Mouse (Mus musculus) testis, adult 2 months (tissue): ENCODE data around the gene Comt. TPM values are rescaled to one million over a fixed set of nuclear protein-coding genes. Genes with fewer than 3 reads are reported as not detected.

Source experiments
- H3K27ac ChIP-seq: fragments of 200-500 bp; 2 replicates; pipeline ENCODE4 v1.5.1; 2012; ENCODE audit warnings: low read depth, low read length; ENCODE audit not compliant: control insufficient read depth, insufficient read depth
- H3K27me3 ChIP-seq: fragments of 200-500 bp; 2 replicates; pipeline ENCODE4 v1.6.1; 2012; ENCODE audit warnings: mild to moderate bottlenecking, low read length, moderate library complexity; ENCODE audit not compliant: control insufficient read depth, insufficient read depth
- H3K36me3 ChIP-seq: fragments of 200-500 bp; 2 replicates; pipeline ENCODE4 v1.6.1; 2012; ENCODE audit warnings: mild to moderate bottlenecking, low read length; ENCODE audit not compliant: control insufficient read depth, insufficient read depth
- H3K4me1 ChIP-seq: fragments of 200-500 bp; 2 replicates; pipeline ENCODE4 v1.6.1; 2012; ENCODE audit warnings: low read length; ENCODE audit not compliant: control insufficient read depth, insufficient read depth
- H3K4me3 ChIP-seq: fragments of 200-500 bp; 2 replicates; pipeline ENCODE4 v1.5.1; 2012; ENCODE audit warnings: low read depth, mild to moderate bottlenecking, low read length, moderate library complexity, mixed read lengths; ENCODE audit not compliant: control insufficient read depth
- CTCF ChIP-seq: fragments of 200-500 bp; IDR thresholded peaks from 2 replicates; pipeline ENCODE4 v1.5.1; 2012; ENCODE audit warnings: low read depth, mild to moderate bottlenecking, inconsistent platforms, low read length, moderate library complexity; ENCODE audit not compliant: control insufficient read depth, insufficient read depth, insufficient replicate concordance
- POLR2A ChIP-seq: fragments of 200-500 bp; IDR thresholded peaks from 2 replicates; pipeline ENCODE4 v1.6.1; 2012; ENCODE audit warnings: low read depth, mild to moderate bottlenecking, inconsistent platforms, low read length, moderate library complexity; ENCODE audit not compliant: control insufficient read depth
- polyA plus RNA-seq: library from polyadenylated mRNA; depleted of rRNA; stranded (reverse); fragments of >200 nt; gene quantifications from 2 replicates; pipeline ENCODE4 v1.2.3, GENCODE M21; 2012

Comt gene
- polyA plus RNA-seq, 1 experiment = 12.2 TPM

- H3K4me1 ChIP-seq = peaks cover 3% of the 10 kb centered on the region
- H3K4me3 ChIP-seq = no peak overlapping the region
- no peak overlapping the region; the same call in 1 of the 2 replicates for H3K27ac ChIP-seq
- no peaks in the 10 kb centered on the region for H3K27me3 ChIP-seq
- H3K36me3 ChIP-seq = no peaks in the 10 kb centered on the region
- no peak for TF ChIP-seq POLR2A
- no peak for TF ChIP-seq CTCF
These were observed 18.7 kb downstream of the Comt start for GRCm38 (mm10) chr16:18407912-18408311.

- no peak overlapping the region for H3K4me3 ChIP-seq
- H3K36me3 ChIP-seq = no peaks in the 10 kb centered on the region
- H3K27me3 ChIP-seq = no peaks in the 10 kb centered on the region
- TF ChIP-seq POLR2A (no peak), CTCF (peak; percentile 66; the same call in 1 of the 2 replicates)
- H3K27ac ChIP-seq = no peak overlapping the region
- no peaks in the 10 kb centered on the region; the same call in 1 of the 2 replicates for H3K4me1 ChIP-seq
These were observed 20.4 kb downstream of the Comt start for GRCm38 (mm10) chr16:18406293-18406692.

DNA sequence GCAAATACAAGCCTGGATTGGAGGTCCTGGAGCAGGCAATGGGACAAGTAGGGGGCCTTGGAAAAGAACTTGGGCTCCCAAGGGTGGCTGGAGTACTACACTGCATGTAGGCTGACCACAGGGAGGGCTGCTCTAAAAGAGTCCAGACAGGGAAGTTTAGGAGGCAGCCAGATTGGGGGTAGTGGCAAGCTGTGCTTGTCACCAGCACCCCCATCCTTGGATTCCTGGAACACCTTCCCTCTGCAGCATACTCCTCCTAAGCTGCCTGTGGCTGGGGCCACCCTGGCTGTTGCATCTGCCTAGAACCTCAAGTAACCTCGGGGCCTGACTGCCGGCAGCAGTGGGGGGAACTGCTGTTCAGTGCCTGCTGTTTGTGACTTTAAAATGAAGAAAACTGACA lies 20.8 kb downstream of the Comt start:
- H3K36me3 ChIP-seq = no peaks in the 10 kb centered on the region
- peaks cover 3% of the 10 kb centered on the region for H3K4me1 ChIP-seq
- TF ChIP-seq POLR2A (no peak), CTCF (no peak)
- H3K27ac ChIP-seq = no peak overlapping the region
- H3K4me3 ChIP-seq = no peak overlapping the region
- no peaks in the 10 kb centered on the region for H3K27me3 ChIP-seq

GRCm38 (mm10) chr16:18405091-18405854 lies 21.4 kb downstream of the Comt start:
- Histone ChIP-seq H3K27me3 (no peaks in the 10 kb centered on the region), H3K4me1 (peaks cover 8% of the 10 kb centered on the region), H3K4me3 (no peak overlapping the region), H3K27ac (no peak overlapping the region), H3K36me3 (no peaks in the 10 kb centered on the region)
- no peak for TF ChIP-seq CTCF

- Histone ChIP-seq H3K27me3 (no peaks in the 10 kb centered on the region), H3K36me3 (no peaks in the 10 kb centered on the region), H3K27ac (no peak overlapping the region), H3K4me1 (peaks cover 8% of the 10 kb centered on the region), H3K4me3 (no peak overlapping the region)
- TF ChIP-seq POLR2A (no peak), CTCF (no peak)
These were observed 23.4 kb downstream of the Comt start for GRCm38 (mm10) chr16:18403285-18403684.

- no peak overlapping the region for H3K27ac ChIP-seq
These were observed 26.0 kb downstream of the Comt start for GRCm38 (mm10) chr16:18400472-18401216.

GRCm38 (mm10) chr16:18400028-18400427 lies 26.6 kb downstream of the Comt start:
- Histone ChIP-seq H3K4me1 (peaks cover 8% of the 10 kb centered on the region), H3K4me3 (no peak overlapping the region), H3K27ac (no peak overlapping the region), H3K36me3 (no peaks in the 10 kb centered on the region), H3K27me3 (no peaks in the 10 kb centered on the region)
- TF ChIP-seq CTCF (no peak), POLR2A (no peak)

More at GRCm38 (mm10) chr16:18400472-18401216, 26.0 kb downstream of the Comt start:
- Histone ChIP-seq H3K27me3 (no peaks in the 10 kb centered on the region), H3K4me1 (peaks cover 8% of the 10 kb centered on the region), H3K4me3 (no peak overlapping the region), H3K36me3 (no peaks in the 10 kb centered on the region)
- TF ChIP-seq CTCF (no peak), POLR2A (no peak)
